Mouse (Mus musculus) cerebellum, adult 2 months (tissue): ENCODE data around the gene Trank1. TPM values are rescaled to one million over a fixed set of nuclear protein-coding genes. Genes with fewer than 3 reads are reported as not detected.

ENCODE experiments used
- DNase-seq, 2 experiments: peaks; one replicate each; pipeline ENCODE4 v3.0.0; 2021
- H3K27ac ChIP-seq: fragments of 200-500 bp; 2 replicates; pipeline ENCODE4 v1.5.1; 2012; ENCODE audit warnings: low read length, control low read depth, inconsistent platforms; ENCODE audit not compliant: insufficient read depth
- H3K27me3 ChIP-seq: fragments of 200-500 bp; 2 replicates; pipeline ENCODE4 v1.6.1; 2012; ENCODE audit warnings: inconsistent platforms, mild to moderate bottlenecking, low read length, moderate library complexity; ENCODE audit not compliant: control insufficient read depth, insufficient read depth
- H3K4me1 ChIP-seq: fragments of 200-500 bp; 2 replicates; pipeline ENCODE4 v1.6.1; 2011; ENCODE audit warnings: low read length; ENCODE audit not compliant: control insufficient read depth, insufficient read depth
- H3K4me3 ChIP-seq: fragments of 200-500 bp; replicated peaks from 2 replicates; pipeline ENCODE3; 2011; ENCODE audit warnings: mild to moderate bottlenecking, low read depth, low read length, control low read depth; ENCODE audit not compliant: insufficient read depth
- CTCF ChIP-seq: fragments of 200-500 bp; IDR thresholded peaks from 2 replicates; pipeline ENCODE4 v1.5.1; 2011; ENCODE audit warnings: low read depth, mild to moderate bottlenecking, control low read depth, low read length, moderate library complexity, borderline replicate concordance; ENCODE audit not compliant: insufficient read depth
- POLR2A ChIP-seq: fragments of 200-500 bp; IDR thresholded peaks from 2 replicates; pipeline ENCODE4 v1.6.1; 2011; ENCODE audit warnings: low read length, control low read depth, borderline replicate concordance; ENCODE audit not compliant: insufficient read depth
- WGBS: fragments of 180-500 bp; shearing (Covaris S2); methylation state at CpG from one replicate; pipeline ENCODE4 v1.1.7; 2018; 5-methylcytosine and 5-hydroxymethylcytosine counted together
- polyA plus RNA-seq: library from polyadenylated mRNA; depleted of rRNA; stranded (reverse); fragments of >200 nt; gene quantifications from 2 replicates; pipeline ENCODE4 v1.2.3, GENCODE M21; 2012

Gene Trank1
- polyA plus RNA-seq, 1 experiment: 93.4 TPM

- Histone ChIP-seq H3K27ac (no peak overlapping the region), H3K4me1 (peaks cover 3% of the 10 kb centered on the region; the same call in 1 of the 2 replicates), H3K27me3 (no peaks in the 10 kb centered on the region), H3K4me3 (no peak overlapping the region)
- WGBS: 45% methylated on average over 2 of the region's 2 CpGs
- TF ChIP-seq CTCF: no peak
- TF ChIP-seq POLR2A: no peak
- DNase-seq: no peak
Observed at GRCm38 (mm10) chr9:111333790-111334189, 22.3 kb downstream of the Trank1 start.

GRCm38 (mm10) chr9:111334555-111335164 lies 23.1 kb downstream of the Trank1 start:
- Histone ChIP-seq H3K4me3 (no peak overlapping the region), H3K4me1 (peaks cover 3% of the 10 kb centered on the region; the same call in 1 of the 2 replicates), H3K27me3 (no peaks in the 10 kb centered on the region), H3K27ac (no peak overlapping the region)
- no peak for DNase-seq
- WGBS: 61% methylated on average over 4 of the region's 4 CpGs
- TF ChIP-seq CTCF (no peak), POLR2A (no peak)

GRCm38 (mm10) chr9:111351233-111351632 lies 39.7 kb downstream of the Trank1 start:
- no peak for DNase-seq
- 64% methylated on average over 7 of the region's 7 CpGs for WGBS
- no peak overlapping the region for H3K27ac ChIP-seq
- no peaks in the 10 kb centered on the region for H3K4me1 ChIP-seq
- TF ChIP-seq POLR2A (no peak), CTCF (no peak)
- no peaks in the 10 kb centered on the region for H3K27me3 ChIP-seq
- H3K4me3 ChIP-seq: no peak overlapping the region

GRCm38 (mm10) chr9:111351641-111352040 lies 40.1 kb downstream of the Trank1 start:
- WGBS: 36% methylated on average over 1 of the region's 1 CpGs
- H3K4me3 ChIP-seq: no peak overlapping the region
- H3K4me1 ChIP-seq: no peaks in the 10 kb centered on the region
- TF ChIP-seq POLR2A (no peak), CTCF (no peak)
- no peak overlapping the region for H3K27ac ChIP-seq
- DNase-seq: no peak
- no peaks in the 10 kb centered on the region for H3K27me3 ChIP-seq

GRCm38 (mm10) chr9:111352646-111353045 lies 41.1 kb downstream of the Trank1 start:
- H3K27ac ChIP-seq: no peak overlapping the region
- no peak for DNase-seq

GRCm38 (mm10) chr9:111355041-111355440 lies 43.5 kb downstream of the Trank1 start:
- 59% methylated on average over 4 of the region's 4 CpGs for WGBS
- no peak for DNase-seq
- H3K4me1 ChIP-seq: no peaks in the 10 kb centered on the region
- no peak overlapping the region for H3K4me3 ChIP-seq
- no peak overlapping the region for H3K27ac ChIP-seq
- TF ChIP-seq CTCF (no peak), POLR2A (no peak)
- H3K27me3 ChIP-seq: no peaks in the 10 kb centered on the region

More at GRCm38 (mm10) chr9:111352646-111353045, 41.1 kb downstream of the Trank1 start:
- WGBS: 87% methylated on average over 3 of the region's 3 CpGs
- TF ChIP-seq POLR2A (no peak), CTCF (no peak)
- Histone ChIP-seq H3K27me3 (no peaks in the 10 kb centered on the region), H3K4me1 (no peaks in the 10 kb centered on the region), H3K4me3 (no peak overlapping the region)

GRCm38 (mm10) chr9:111356386-111356785 lies 44.8 kb downstream of the Trank1 start:
- no peaks in the 10 kb centered on the region for H3K4me1 ChIP-seq
- no peak overlapping the region for H3K27ac ChIP-seq
- H3K4me3 ChIP-seq: no peak overlapping the region
- no peak for TF ChIP-seq POLR2A
- peak; percentile 42; the same call in 1 of the 2 replicates for TF ChIP-seq CTCF
- WGBS: 24% methylated on average over 3 of the region's 3 CpGs
- DNase-seq: peak in 1 of 2 experiments; percentile 14
- no peaks in the 10 kb centered on the region for H3K27me3 ChIP-seq

GRCm38 (mm10) chr9:111363656-111364055 lies 52.1 kb downstream of the Trank1 start:
- Histone ChIP-seq H3K4me1 (peaks cover 7% of the 10 kb centered on the region), H3K27ac (no peak overlapping the region), H3K27me3 (no peaks in the 10 kb centered on the region), H3K4me3 (no peak overlapping the region)
- WGBS: 82% methylated on average over 7 of the region's 7 CpGs
- no peak for TF ChIP-seq CTCF
- TF ChIP-seq POLR2A: no peak
- DNase-seq: no peak
